Mouse (Mus musculus) liver, embryonic 13.5 days (tissue): ENCODE data around the gene Rasgef1b. TPM values are rescaled to one million over a fixed set of nuclear protein-coding genes. Genes with fewer than 3 reads are reported as not detected.

Experiments
- ATAC-seq: fragments of 200-750 bp; cut with Nextera tagmentation; 2 replicates; pipeline ENCODE4 v1.8.0; 2017; ENCODE audit warnings: low read depth, mild to moderate bottlenecking, moderate number of reproducible peaks, moderate library complexity
- DNase-seq: peaks from one replicate; pipeline ENCODE4 v3.0.0; 2022
- H3K27ac ChIP-seq: fragments of 300-500 bp; sonication (generic); 2 replicates; pipeline ENCODE4 v1.5.1; 2015; ENCODE audit warnings: moderate library complexity, mild to moderate bottlenecking, inconsistent platforms
- H3K27me3 ChIP-seq: fragments of 300-500 bp; sonication (generic); 2 replicates; pipeline ENCODE4 v1.6.1; 2015; ENCODE audit warnings: mild to moderate bottlenecking, inconsistent platforms
- H3K36me3 ChIP-seq: fragments of 300-500 bp; sonication (generic); 2 replicates; pipeline ENCODE4 v1.6.1; 2015; ENCODE audit warnings: mild to moderate bottlenecking, inconsistent platforms
- H3K4me1 ChIP-seq: fragments of 300-500 bp; sonication (generic); replicated peaks from 2 replicates; pipeline ENCODE4 v1.6.1; 2015; ENCODE audit warnings: inconsistent platforms
- H3K4me2 ChIP-seq: fragments of 300-500 bp; sonication (generic); 2 replicates; pipeline ENCODE4 v1.6.1; 2015; ENCODE audit warnings: inconsistent platforms, mild to moderate bottlenecking, moderate library complexity
- H3K4me3 ChIP-seq: fragments of 300-500 bp; sonication (generic); replicated peaks from 2 replicates; pipeline ENCODE4 v1.5.1; 2015; ENCODE audit warnings: mild to moderate bottlenecking, inconsistent platforms
- H3K9ac ChIP-seq: fragments of 300-500 bp; sonication (generic); 2 replicates; pipeline ENCODE4 v1.6.1; 2015; ENCODE audit warnings: mild to moderate bottlenecking, inconsistent platforms
- H3K9me3 ChIP-seq: fragments of 300-500 bp; sonication (generic); replicated peaks from 2 replicates; pipeline ENCODE4 v1.6.1; 2016; ENCODE audit warnings: inconsistent platforms
- WGBS: fragments of 180-500 bp; shearing (Covaris S2); methylation state at CpG from one replicate; pipeline ENCODE4 v1.1.7; 2015; ENCODE audit not compliant: insufficient replicate concordance; 5-methylcytosine and 5-hydroxymethylcytosine counted together
- polyA plus RNA-seq: library from polyadenylated mRNA; unstranded; fragments of >200 nt; fragmentation: Nextera tagmentation; extraction: Ambion mirVana; gene quantifications from 2 replicates; pipeline ENCODE4 v1.2.1, GENCODE M21; 2015

Rasgef1b gene
- polyA plus RNA-seq, 1 experiment from 2014 or later, result 4.3 TPM

- no peaks in the 10 kb centered on the region; the same call in 1 of the 2 replicates for H3K4me1 ChIP-seq
- WGBS, result 69% methylated on average over 4 of the region's 4 CpGs
- no peak overlapping the region for H3K4me3 ChIP-seq
- H3K4me2 ChIP-seq, result no peak overlapping the region
- no peaks in the 10 kb centered on the region for H3K27me3 ChIP-seq
- ATAC-seq, result no peak
- H3K9me3 ChIP-seq, result no peaks in the 10 kb centered on the region
- 0 out of 2 replicates have a peak, but pooled peaks cover 8% of the 10 kb centered on the region for H3K36me3 ChIP-seq
- no peak for DNase-seq
- H3K9ac ChIP-seq, result no peak overlapping the region
- no peak overlapping the region for H3K27ac ChIP-seq
Measured at GRCm38 (mm10) chr5:99238150-99238549, 490.7 kb downstream of the Rasgef1b start.

GRCm38 (mm10) chr5:99236888-99237752, 491.7 kb downstream of the Rasgef1b start:
- no peaks in the 10 kb centered on the region for H3K27me3 ChIP-seq
- H3K27ac ChIP-seq, result no peak overlapping the region
- no peak overlapping the region for H3K9ac ChIP-seq
- no peaks in the 10 kb centered on the region for H3K9me3 ChIP-seq
- no peaks in the 10 kb centered on the region; the same call in 1 of the 2 replicates for H3K4me1 ChIP-seq
- no peak overlapping the region for H3K4me2 ChIP-seq
- 74% methylated on average over 11 of the region's 11 CpGs for WGBS
- no peak for DNase-seq
- no peak overlapping the region for H3K4me3 ChIP-seq
- ATAC-seq, result no peak
- H3K36me3 ChIP-seq, result peaks cover 14% of the 10 kb centered on the region; the same call in 1 of the 2 replicates

DNA sequence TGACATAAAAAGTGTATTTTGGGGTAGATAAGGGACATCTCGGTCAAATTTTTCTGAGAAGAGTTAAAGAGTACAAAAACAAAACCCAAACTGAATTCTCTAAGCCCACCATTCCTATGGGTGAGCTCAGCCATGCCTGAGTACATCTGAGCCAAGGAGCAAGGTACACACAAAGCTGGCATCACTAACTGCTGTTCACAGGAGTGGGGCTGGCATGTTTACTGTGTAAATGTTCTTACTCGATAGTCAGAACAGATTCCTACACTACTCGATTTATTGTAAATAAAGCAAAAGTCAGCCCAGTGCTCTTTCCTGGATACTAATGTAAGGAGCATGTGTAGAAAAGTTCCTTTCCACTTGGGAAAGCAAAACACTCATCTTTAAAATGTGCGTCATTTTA, 492.4 kb downstream of the Rasgef1b start:
- Histone ChIP-seq H3K4me2 (no peak overlapping the region), H3K9me3 (no peaks in the 10 kb centered on the region), H3K9ac (no peak overlapping the region), H3K4me1 (no peaks in the 10 kb centered on the region), H3K27ac (no peak overlapping the region), H3K4me3 (no peak overlapping the region), H3K36me3 (peaks cover 18% of the 10 kb centered on the region; the same call in 1 of the 2 replicates), H3K27me3 (no peaks in the 10 kb centered on the region)
- no peak for ATAC-seq
- 66% methylated on average over 4 of the region's 4 CpGs for WGBS
- DNase-seq, result no peak

GRCm38 (mm10) chr5:99234275-99234674, 494.6 kb downstream of the Rasgef1b start:
- WGBS, result 78% methylated on average over 17 of the region's 17 CpGs
- no peaks in the 10 kb centered on the region for H3K9me3 ChIP-seq
- no peaks in the 10 kb centered on the region for H3K27me3 ChIP-seq
- ATAC-seq (no peak), DNase-seq (no peak)
- H3K36me3 ChIP-seq, result peaks cover 13% of the 10 kb centered on the region; the same call in 1 of the 2 replicates
- no peaks in the 10 kb centered on the region for H3K4me1 ChIP-seq
- H3K4me2 ChIP-seq, result no peak overlapping the region
- H3K27ac ChIP-seq, result no peak overlapping the region
- H3K9ac ChIP-seq, result no peak overlapping the region
- H3K4me3 ChIP-seq, result no peak overlapping the region

GRCm38 (mm10) chr5:99233176-99233575, 495.7 kb downstream of the Rasgef1b start:
- H3K9me3 ChIP-seq, result no peaks in the 10 kb centered on the region
- H3K36me3 ChIP-seq, result peaks cover 13% of the 10 kb centered on the region; the same call in 1 of the 2 replicates
- ATAC-seq, result no peak
- WGBS, result 58% methylated on average over 3 of the region's 3 CpGs
- no peak overlapping the region for H3K9ac ChIP-seq
- H3K27ac ChIP-seq, result no peak overlapping the region
- H3K4me1 ChIP-seq, result no peaks in the 10 kb centered on the region
- no peak overlapping the region for H3K4me2 ChIP-seq
- no peak for DNase-seq
- no peak overlapping the region for H3K4me3 ChIP-seq
- H3K27me3 ChIP-seq, result no peaks in the 10 kb centered on the region

- Histone ChIP-seq H3K4me2 (no peak overlapping the region), H3K4me1 (no peaks in the 10 kb centered on the region), H3K27ac (no peak overlapping the region), H3K36me3 (peaks cover 16% of the 10 kb centered on the region; the same call in 1 of the 2 replicates), H3K27me3 (no peaks in the 10 kb centered on the region), H3K4me3 (no peak overlapping the region), H3K9me3 (no peaks in the 10 kb centered on the region), H3K9ac (no peak overlapping the region)
- 74% methylated on average over 8 of the region's 8 CpGs for WGBS
- ATAC-seq, result no peak
- no peak for DNase-seq
Measured at GRCm38 (mm10) chr5:99232410-99232809, 496.5 kb downstream of the Rasgef1b start.

- Histone ChIP-seq H3K27me3 (no peaks in the 10 kb centered on the region), H3K27ac (no peak overlapping the region), H3K4me1 (no peaks in the 10 kb centered on the region), H3K36me3 (peaks cover 16% of the 10 kb centered on the region; the same call in 1 of the 2 replicates), H3K9me3 (no peaks in the 10 kb centered on the region), H3K4me2 (no peak overlapping the region), H3K4me3 (no peak overlapping the region), H3K9ac (no peak overlapping the region)
- ATAC-seq (no peak), DNase-seq (no peak)
- 81% methylated on average over 7 of the region's 7 CpGs for WGBS
Measured at GRCm38 (mm10) chr5:99230476-99230875, 498.4 kb downstream of the Rasgef1b start.

- no peak for ATAC-seq
- Histone ChIP-seq H3K4me1 (no peaks in the 10 kb centered on the region), H3K9ac (no peak overlapping the region), H3K9me3 (no peaks in the 10 kb centered on the region), H3K36me3 (peaks cover 17% of the 10 kb centered on the region), H3K4me2 (no peak overlapping the region), H3K4me3 (no peak overlapping the region), H3K27me3 (no peaks in the 10 kb centered on the region), H3K27ac (no peak overlapping the region)
- WGBS, result 73% methylated on average over 4 of the region's 4 CpGs
- no peak for DNase-seq
Measured at GRCm38 (mm10) chr5:99227361-99227760, 501.5 kb downstream of the Rasgef1b start.

DNA sequence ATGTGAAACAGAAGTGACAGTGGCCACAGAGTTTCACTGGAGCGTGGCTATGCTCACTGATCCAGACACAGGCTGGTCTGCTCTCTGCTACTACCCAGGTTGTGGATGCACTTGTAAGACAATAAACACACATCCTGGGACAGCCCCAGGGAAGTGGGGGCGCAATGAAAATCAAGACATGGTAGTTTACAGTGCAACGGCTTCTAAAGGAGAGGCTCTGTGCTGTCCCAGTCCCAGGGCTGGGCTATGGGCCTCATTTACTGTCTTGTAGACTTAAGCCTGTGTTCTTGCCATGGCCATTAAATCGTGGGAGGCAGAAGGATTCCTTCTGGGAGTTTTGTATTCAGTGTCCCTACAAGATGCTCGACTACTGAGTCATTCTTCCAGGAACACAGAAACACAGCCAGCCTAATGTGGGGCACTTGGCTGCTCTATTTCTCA, 504.3 kb downstream of the Rasgef1b start:
- no peak for DNase-seq
- Histone ChIP-seq H3K36me3 (peaks cover 32% of the 10 kb centered on the region), H3K4me2 (no peak overlapping the region), H3K27me3 (no peaks in the 10 kb centered on the region), H3K4me3 (no peak overlapping the region), H3K27ac (no peak overlapping the region), H3K9ac (no peak overlapping the region), H3K4me1 (no peaks in the 10 kb centered on the region), H3K9me3 (no peaks in the 10 kb centered on the region)
- WGBS, result 70% methylated on average over 5 of the region's 5 CpGs
- ATAC-seq, result no peak

DNA sequence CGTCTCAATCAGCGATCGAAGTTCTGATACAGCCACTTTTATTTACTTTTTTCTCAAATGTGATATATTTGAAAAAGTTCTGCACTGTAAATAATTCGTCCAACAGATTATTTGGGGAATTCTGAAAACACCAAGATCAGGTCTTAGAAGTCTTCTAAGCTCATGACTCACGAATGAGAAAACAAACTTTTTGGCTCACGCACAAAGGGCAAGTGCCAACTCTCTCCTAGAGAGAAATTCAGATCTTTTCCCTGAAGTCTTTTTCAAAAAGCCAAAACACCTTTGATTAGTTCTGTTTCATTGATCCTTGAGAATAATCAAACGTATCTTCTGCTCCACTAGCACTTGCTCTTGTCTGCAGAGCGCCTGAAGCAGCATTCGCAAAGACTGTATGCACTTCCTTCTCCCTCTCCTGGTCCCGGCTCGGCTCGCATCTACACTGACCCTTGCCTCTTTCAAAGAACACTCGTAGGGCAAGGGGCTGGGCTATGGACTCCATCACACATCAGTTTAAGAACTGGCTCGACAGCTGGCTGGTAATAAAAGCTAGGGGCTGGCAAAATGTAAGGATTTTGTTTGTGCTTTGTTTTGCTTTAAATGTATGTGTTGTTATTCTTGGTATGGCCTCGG, 504.9 kb downstream of the Rasgef1b start:
- H3K27me3 ChIP-seq, result no peaks in the 10 kb centered on the region
- no peak overlapping the region for H3K9ac ChIP-seq
- no peaks in the 10 kb centered on the region for H3K9me3 ChIP-seq
- no peak overlapping the region for H3K27ac ChIP-seq
- peaks cover 38% of the 10 kb centered on the region for H3K36me3 ChIP-seq
- H3K4me1 ChIP-seq, result no peaks in the 10 kb centered on the region
- H3K4me2 ChIP-seq, result no peak overlapping the region
- H3K4me3 ChIP-seq, result no peak overlapping the region
- ATAC-seq (no peak), DNase-seq (no peak)
- 76% methylated on average over 15 of the region's 15 CpGs for WGBS

GRCm38 (mm10) chr5:99218385-99218784, 510.5 kb downstream of the Rasgef1b start:
- Histone ChIP-seq H3K36me3 (peaks cover 52% of the 10 kb centered on the region), H3K9ac (no peak overlapping the region), H3K4me3 (no peak overlapping the region), H3K4me2 (no peak overlapping the region), H3K27ac (no peak overlapping the region), H3K27me3 (no peaks in the 10 kb centered on the region), H3K4me1 (no peaks in the 10 kb centered on the region), H3K9me3 (no peaks in the 10 kb centered on the region)
- DNase-seq (no peak), ATAC-seq (no peak)
- WGBS, result 78% methylated on average over 5 of the region's 5 CpGs
